Mouse (Mus musculus): ENCODE results near the gene Cmtm2b. TPM values are rescaled to one million over a fixed set of nuclear protein-coding genes. Genes with fewer than 3 reads are reported as not detected.

Gene Cmtm2b
- total RNA-seq, 2 experiments from 2014 or later, result not detected

DNA sequence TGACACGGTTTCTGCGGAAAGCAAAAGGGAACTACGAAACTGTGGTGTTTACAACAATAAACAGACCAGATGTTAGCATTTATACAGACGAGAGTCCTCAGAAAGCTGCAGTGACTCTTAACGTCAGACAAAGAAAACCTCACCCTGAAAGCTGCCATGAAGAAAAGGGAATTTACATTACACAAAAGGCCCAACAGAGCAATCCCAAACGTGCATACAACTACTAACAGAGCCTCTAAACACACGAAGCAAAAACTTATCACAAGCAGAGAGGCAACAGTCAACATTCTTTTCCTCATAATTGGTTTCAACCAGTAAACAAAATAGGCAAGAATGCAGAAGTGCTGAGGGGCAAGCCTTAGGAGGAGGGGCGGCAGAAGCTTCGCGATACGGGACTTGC, 54.6 kb downstream of the Cmtm2b start:
- intact Hi-C loops (cut with DNase I), result no loop called here
- no peak for DNase-seq

DNA sequence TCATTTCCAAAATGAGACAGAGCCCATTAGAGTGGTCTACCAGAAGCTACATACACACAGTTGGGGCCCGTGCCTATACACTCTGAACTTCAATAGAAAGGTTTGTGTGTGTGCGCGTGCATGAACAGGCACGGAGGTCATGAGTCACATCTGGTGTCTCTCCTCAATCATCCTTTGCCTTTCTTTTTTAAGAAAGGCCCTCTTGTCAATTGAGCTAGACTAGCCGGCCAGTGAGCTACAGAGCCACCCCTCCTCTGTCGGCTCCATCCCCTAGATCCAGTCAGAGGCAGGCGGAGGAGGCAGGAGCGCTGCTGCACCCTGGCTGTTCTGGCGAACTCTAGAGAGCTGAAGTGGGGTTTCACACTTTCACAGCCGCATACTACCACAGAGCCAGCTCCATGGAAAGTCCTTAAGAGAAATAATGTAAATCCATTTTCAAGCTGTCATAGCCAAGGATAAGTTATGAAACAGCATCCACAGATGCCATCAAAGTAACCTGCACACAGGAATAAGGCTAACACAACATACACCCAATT, 57.3 kb downstream of the Cmtm2b start:
- DNase-seq, result no peak
- intact Hi-C loops (cut with DNase I), result no loop called here

DNA sequence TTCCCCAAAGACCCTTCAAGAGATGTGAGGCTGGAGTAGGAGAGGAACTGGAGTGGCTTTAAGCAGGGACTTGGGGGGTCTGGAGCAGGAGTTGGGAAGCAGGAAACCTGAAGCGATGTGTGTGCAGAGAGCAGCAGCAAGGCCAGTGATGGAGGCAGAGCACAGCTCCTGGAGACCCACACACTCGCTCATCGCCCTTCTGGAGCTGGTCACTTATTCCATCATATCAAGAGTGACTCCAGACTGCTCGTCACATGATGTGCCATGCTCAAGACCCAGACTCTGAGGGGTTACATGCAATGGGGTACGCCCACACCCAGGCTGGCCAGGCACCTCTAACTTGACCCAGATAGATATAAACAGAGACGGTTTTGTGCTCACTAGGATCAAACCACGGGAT, 58.2 kb downstream of the Cmtm2b start:
- intact Hi-C loops (cut with DNase I), result no loop called here
- no peak for DNase-seq

Other genes starting within 250 kb of the Cmtm2b start
- 100 to 1,000 TPM; 320 to 327 TPM for gene Cdh5, start 220.6 kb upstream of the Cmtm2b start, total RNA-seq (2021)
- gene Bean1, start 151.8 kb upstream of the Cmtm2b start, total RNA-seq (2021), result 1 to 10 TPM; 2.9 to 4.3 TPM
- gene Tk2, start 73.7 kb upstream of the Cmtm2b start, total RNA-seq (2021), result 10 to 100 TPM in 1 of 2 experiments, 1 to 10 TPM in 1; 9.0 to 10.1 TPM
- 10 to 100 TPM; 10.1 to 10.6 TPM for gene Cklf, start 71.4 kb upstream of the Cmtm2b start, total RNA-seq (2021)
- gene Cmtm2a, start 29.0 kb upstream of the Cmtm2b start, total RNA-seq (2021), result not detected
- gene Gm45711, start 12.1 kb upstream of the Cmtm2b start, total RNA-seq (2021), result not detected
- gene Cmtm1, start 12.1 kb upstream of the Cmtm2b start, total RNA-seq (2021), result not detected
- not detected for gene Gm11020, start 663 bp upstream of the Cmtm2b start, total RNA-seq (2021)
- gene Cmtm3, start 17.2 kb downstream of the Cmtm2b start, total RNA-seq (2021), result 10 to 100 TPM; 45.9 to 52.0 TPM
- 10 to 100 TPM; 16.4 to 16.8 TPM for gene Cmtm4, start 73.6 kb downstream of the Cmtm2b start, total RNA-seq (2021)
- 100 to 1,000 TPM in 1 of 2 experiments, 10 to 100 TPM in 1; 86.4 to 125 TPM for gene Dync1li2, start 120.8 kb downstream of the Cmtm2b start, total RNA-seq (2021)
- not detected for gene Terb1, start 187.7 kb downstream of the Cmtm2b start, total RNA-seq (2021)
- 10 to 100 TPM; 32.9 to 36.4 TPM for gene Nae1, start 212.4 kb downstream of the Cmtm2b start, total RNA-seq (2021)
- 1 to 10 TPM; 3.9 to 4.2 TPM for gene Car7, start 212.5 kb downstream of the Cmtm2b start, total RNA-seq (2021)